Mouse (Mus musculus) G1E (cell line): ENCODE measurements at regions not wholly inside any gene's neighbourhood (a gene's known extent, or its start where the extent isn't known, plus 50 kb on each side); places are given as distances from the start of the nearest gene placed in this dataset.

Experiments
- ATAC-seq: 2 replicates; pipeline ENCODE4 v1.8.0; 2016; ENCODE audit warnings: mild to moderate bottlenecking; ENCODE audit not compliant: insufficient number of reproducible peaks, poor library complexity, low FRiP score, severe bottlenecking; ENCODE audit errors: extremely low read depth
- DNase-seq: peaks from one replicate; pipeline ENCODE4 v3.0.0; 2012; ENCODE audit warnings: low spot score
- H3K27me3 ChIP-seq: 2 replicates; pipeline ENCODE4 v1.6.1; 2012; ENCODE audit warnings: mild to moderate bottlenecking, low read length, inconsistent platforms; ENCODE audit not compliant: insufficient read depth
- H3K36me3 ChIP-seq: replicated peaks from 2 replicates; pipeline ENCODE3; 2012; ENCODE audit warnings: mild to moderate bottlenecking, inconsistent platforms
- H3K4me1 ChIP-seq: 2 replicates; pipeline ENCODE4 v1.6.1; 2012; ENCODE audit warnings: low read depth, low read length, inconsistent platforms, mixed read lengths; ENCODE audit not compliant: insufficient read depth
- H3K4me3 ChIP-seq: 2 replicates; pipeline ENCODE4 v1.5.1; 2012; ENCODE audit warnings: low read depth, mild to moderate bottlenecking, inconsistent platforms, low read length, moderate library complexity, mixed read lengths
- H3K9me3 ChIP-seq: replicated peaks from 2 replicates; pipeline ENCODE4 v1.6.1; 2012; ENCODE audit warnings: inconsistent platforms
- CTCF ChIP-seq: IDR thresholded peaks from 2 replicates; pipeline ENCODE4 v1.5.1; 2012; ENCODE audit warnings: low read depth, low read length, inconsistent platforms, mixed read lengths
- GATA1 ChIP-seq: IDR thresholded peaks from 2 replicates; pipeline ENCODE4 v1.6.1; 2012; ENCODE audit warnings: borderline replicate concordance, low read length, inconsistent platforms, mixed read lengths
- GATA2 ChIP-seq: IDR thresholded peaks from 2 replicates; pipeline ENCODE4 v1.6.1; 2012; ENCODE audit warnings: low read depth, low read length, inconsistent platforms, borderline replicate concordance
- POLR2AphosphoS5 ChIP-seq: IDR thresholded peaks from 2 replicates; pipeline ENCODE4 v1.6.1; 2012; ENCODE audit warnings: low read depth, low read length, inconsistent platforms; ENCODE audit not compliant: insufficient replicate concordance
- TAL1 ChIP-seq: conservative IDR thresholded peaks from 2 replicates; pipeline ENCODE4 v1.6.1; 2012; ENCODE audit warnings: low read depth, low read length, inconsistent platforms, mixed read lengths

DNA sequence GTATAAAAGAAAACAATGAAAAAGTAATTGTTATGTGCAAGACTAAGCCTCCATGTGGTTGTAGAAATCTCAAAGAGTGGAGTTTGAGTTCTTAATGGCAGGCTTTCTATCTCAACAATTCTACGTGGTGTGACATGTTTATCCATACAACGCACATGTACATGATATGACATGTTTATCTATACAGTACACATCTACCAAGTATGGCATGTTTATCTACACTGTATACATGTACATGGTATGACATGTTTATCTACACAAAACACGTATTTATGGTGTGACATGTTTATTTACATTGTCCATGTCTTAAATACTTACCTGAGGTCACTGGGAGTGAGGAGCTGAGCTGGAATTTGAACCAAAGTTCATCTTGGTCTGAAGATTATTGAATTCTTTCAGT, 57.4 kb upstream of the Dapk1 start:
- no peak for ATAC-seq
- H3K9me3 ChIP-seq, result peaks cover 47% of the 10 kb centered on the region
- no peak for TF ChIP-seq POLR2AphosphoS5
- TF ChIP-seq GATA2, result no peak
- no peak for TF ChIP-seq CTCF
- TF ChIP-seq GATA1, result no peak
- no peak for TF ChIP-seq TAL1

DNA sequence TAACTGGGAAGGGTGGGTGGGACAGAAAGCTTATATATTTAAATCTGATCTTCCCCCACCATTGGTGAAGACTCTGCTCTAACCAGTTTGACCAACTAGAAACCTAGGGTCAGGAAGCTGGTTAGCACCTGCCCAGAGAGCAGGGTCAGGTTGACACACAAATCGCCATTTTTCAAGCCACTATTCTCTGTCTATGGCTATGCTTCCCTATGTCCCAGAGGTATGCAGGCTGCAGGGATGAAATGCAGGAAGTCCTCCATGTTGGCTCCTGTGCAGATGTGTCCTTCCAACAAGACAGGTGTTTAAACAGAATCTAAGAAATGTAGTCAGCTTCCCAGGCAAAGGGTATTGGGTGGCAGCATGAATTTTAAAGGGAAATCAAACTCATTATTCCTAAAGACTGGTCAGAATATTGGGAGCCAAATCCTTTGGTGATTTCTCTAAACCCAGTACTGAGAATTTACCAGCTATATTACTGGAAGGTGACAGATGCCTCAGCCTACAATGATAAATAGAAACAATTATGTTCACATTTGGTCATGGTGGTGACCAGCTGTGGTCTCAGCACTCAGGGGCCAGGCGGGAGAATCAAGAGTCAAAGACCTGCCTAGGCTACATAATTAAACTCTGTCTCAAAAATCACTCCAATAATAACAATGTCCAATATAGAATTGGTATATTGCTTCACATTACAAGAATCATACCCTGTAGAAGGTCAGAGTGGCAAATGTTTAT, 55.6 kb upstream of the Dapk1 start:
- DNase-seq (no peak), ATAC-seq (no peak)
- no peak overlapping the region for H3K4me3 ChIP-seq
- H3K36me3 ChIP-seq, result no peaks in the 10 kb centered on the region
- no peaks in the 10 kb centered on the region for H3K27me3 ChIP-seq
- no peaks in the 10 kb centered on the region for H3K4me1 ChIP-seq
- TF ChIP-seq GATA1, result no peak
- no peak for TF ChIP-seq POLR2AphosphoS5
- no peak for TF ChIP-seq TAL1
- TF ChIP-seq CTCF, result no peak
- TF ChIP-seq GATA2, result no peak
- H3K9me3 ChIP-seq, result peaks cover 54% of the 10 kb centered on the region

More for the DNA sequence above, 57.4 kb upstream of the Dapk1 start:
- Histone ChIP-seq H3K4me1 (no peaks in the 10 kb centered on the region), H3K36me3 (no peaks in the 10 kb centered on the region), H3K27me3 (no peaks in the 10 kb centered on the region), H3K4me3 (no peak overlapping the region)
- DNase-seq, result no peak
